Mouse (Mus musculus) gastrocnemius, postnatal 4 days (tissue): ENCODE data around the gene Adam12. TPM values are rescaled to one million over a fixed set of nuclear protein-coding genes. Genes with fewer than 3 reads are reported as not detected.
A peak's percentile ranks its signal among the peaks of the same experiment; 100 is the strongest.

ENCODE experiments used
- DNase-seq, 2 experiments: peaks; one replicate each; pipeline ENCODE4 v3.0.0; 2021 to 2022; ENCODE audit warnings: low spot score in 2 of 2, mixed read lengths in 2 of 2
- total RNA-seq, 2 experiments: library from RNA; stranded (reverse); gene quantifications; 2 replicates each; pipeline ENCODE4 v1.2.3; 2021

Adam12 gene
- total RNA-seq, 2 experiments from 2014 or later, result 39.4 to 41.8 TPM

- no peak for DNase-seq
Observed at GRCm38 (mm10) chr7:134226231-134226630, 5.7 kb downstream of the Adam12 start.

- peak; percentile 68 to 86 for DNase-seq
Observed at GRCm38 (mm10) chr7:134224741-134225612, 7.0 kb downstream of the Adam12 start.

GRCm38 (mm10) chr7:134224421-134224740 lies 7.6 kb downstream of the Adam12 start:
- peak in 1 of 2 experiments; percentile 28 for DNase-seq

- DNase-seq, result peak; percentile 70 to 86
Observed at GRCm38 (mm10) chr7:134223444-134224161, 8.3 kb downstream of the Adam12 start.

GRCm38 (mm10) chr7:134207956-134208355 lies 24.0 kb downstream of the Adam12 start:
- peak; percentile 35 to 72 for DNase-seq

- no peak for DNase-seq
Observed at GRCm38 (mm10) chr7:134193089-134193488, 38.9 kb downstream of the Adam12 start.

- DNase-seq, result no peak
Observed at GRCm38 (mm10) chr7:134190101-134190500, 41.8 kb downstream of the Adam12 start.

- DNase-seq, result no peak
Observed at GRCm38 (mm10) chr7:134188565-134188964, 43.4 kb downstream of the Adam12 start.

GRCm38 (mm10) chr7:134187946-134188345 lies 44.0 kb downstream of the Adam12 start:
- no peak for DNase-seq

GRCm38 (mm10) chr7:134186497-134186896 lies 45.4 kb downstream of the Adam12 start:
- no peak for DNase-seq

GRCm38 (mm10) chr7:134185751-134186150 lies 46.2 kb downstream of the Adam12 start:
- no peak for DNase-seq

GRCm38 (mm10) chr7:134181717-134182116 lies 50.2 kb downstream of the Adam12 start:
- DNase-seq, result no peak

GRCm38 (mm10) chr7:134181056-134181455 lies 50.9 kb downstream of the Adam12 start:
- DNase-seq, result no peak

GRCm38 (mm10) chr7:134177051-134177450 lies 54.9 kb downstream of the Adam12 start:
- DNase-seq, result no peak

GRCm38 (mm10) chr7:134175201-134175600 lies 56.7 kb downstream of the Adam12 start:
- DNase-seq, result no peak

GRCm38 (mm10) chr7:134173442-134174090 lies 58.4 kb downstream of the Adam12 start:
- DNase-seq, result no peak

- DNase-seq, result no peak
Observed at GRCm38 (mm10) chr7:134170180-134170910, 61.6 kb downstream of the Adam12 start.

- no peak for DNase-seq
Observed at GRCm38 (mm10) chr7:134169780-134170179, 62.2 kb downstream of the Adam12 start.

GRCm38 (mm10) chr7:134167586-134167985 lies 64.4 kb downstream of the Adam12 start:
- DNase-seq, result no peak

- DNase-seq, result no peak
Observed at GRCm38 (mm10) chr7:134163751-134164150, 68.2 kb downstream of the Adam12 start.

- no peak for DNase-seq
Observed at GRCm38 (mm10) chr7:134162886-134163285, 69.1 kb downstream of the Adam12 start.
